Mouse (Mus musculus) spleen, adult 2 months (tissue): ENCODE results near the gene Slc44a1. TPM values are rescaled to one million over a fixed set of nuclear protein-coding genes. Genes with fewer than 3 reads are reported as not detected.

ENCODE experiments used
- DNase-seq, 2 experiments: peaks; one replicate each; pipeline versions ENCODE4 v3.0.0 to v3.0.0-alpha.2; 2012 to 2021; ENCODE audit warnings: low spot score in 2 of 2, low read depth in 1 of 2
- H3K27ac ChIP-seq: fragments of 200-500 bp; 2 replicates; pipeline ENCODE4 v1.5.1; 2012; ENCODE audit warnings: low read length, inconsistent platforms; ENCODE audit not compliant: insufficient read depth
- H3K27me3 ChIP-seq: fragments of 200-500 bp; 2 replicates; pipeline ENCODE4 v1.6.1; 2012; ENCODE audit warnings: mild to moderate bottlenecking, moderate library complexity, low read length, inconsistent platforms; ENCODE audit not compliant: control insufficient read depth, insufficient read depth
- H3K36me3 ChIP-seq: fragments of 200-500 bp; 2 replicates; pipeline ENCODE4 v1.6.1; 2012; ENCODE audit warnings: mild to moderate bottlenecking, low read length, inconsistent platforms; ENCODE audit not compliant: control insufficient read depth, insufficient read depth
- H3K4me1 ChIP-seq: fragments of 200-500 bp; 2 replicates; pipeline ENCODE4 v1.6.1; 2011; ENCODE audit warnings: inconsistent platforms; ENCODE audit not compliant: control insufficient read depth, insufficient read depth, insufficient read length
- H3K4me3 ChIP-seq: fragments of 200-500 bp; 2 replicates; pipeline ENCODE4 v1.5.1; 2011; ENCODE audit warnings: mild to moderate bottlenecking, inconsistent platforms; ENCODE audit not compliant: insufficient read depth, insufficient read length; ENCODE audit errors: extremely low read depth
- POLR2A ChIP-seq: fragments of 200-500 bp; IDR thresholded peaks from 2 replicates; pipeline ENCODE4 v1.6.1; 2011; ENCODE audit warnings: low read depth, low read length, inconsistent platforms
- polyA plus RNA-seq: library from polyadenylated mRNA; depleted of rRNA; stranded (reverse); fragments of >200 nt; gene quantifications from 2 replicates; pipeline ENCODE4 v1.2.3, GENCODE M21; 2012; rRNA removed

The Slc44a1 gene
- polyA plus RNA-seq, 1 experiment: 10.3 TPM

DNA sequence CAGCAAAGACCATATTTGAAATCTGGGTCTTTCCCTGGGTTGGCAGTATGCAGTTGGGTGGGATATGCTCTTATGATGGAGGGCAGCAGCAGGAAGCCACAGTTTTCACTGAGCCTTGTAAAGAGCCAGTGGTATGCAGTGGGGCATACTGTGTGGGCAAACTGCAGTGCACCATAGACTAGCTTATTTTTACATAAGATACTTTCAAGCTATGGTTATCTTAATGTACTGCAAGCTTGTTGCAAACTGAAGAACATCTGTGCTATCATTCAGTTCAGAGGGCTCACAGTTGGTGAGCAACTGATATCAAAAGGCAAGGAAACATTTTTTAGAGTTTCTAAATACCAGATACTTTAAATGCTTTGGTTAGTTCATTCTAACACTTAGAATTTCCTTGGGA is 220.5 kb downstream of the Slc44a1 start:
- no peak for DNase-seq
- Histone ChIP-seq H3K4me3 (no peak overlapping the region), H3K27me3 (no peaks in the 10 kb centered on the region), H3K36me3 (no peaks in the 10 kb centered on the region), H3K27ac (no peak overlapping the region), H3K4me1 (no peaks in the 10 kb centered on the region)
- no peak for TF ChIP-seq POLR2A

Other genes with a start within 250 kb of the Slc44a1 start
- gene Fsd1l, start 191.1 kb downstream of the Slc44a1 start, polyA plus RNA-seq: 0.05 and 0.18 TPM in 2 replicates